Mouse (Mus musculus) mesoderm, embryonic 11.5 days (tissue): Measurements from ENCODE around the gene Crat.

Source experiments
- DNase-seq: peaks from one replicate; pipeline ENCODE4 v3.0.0-alpha.2; 2012; ENCODE audit warnings: low read depth, low spot score

Crat gene

GRCm38 (mm10) chr2:30403870-30404269 is 11.7 kb downstream of the Crat start:
- no peak for DNase-seq

- DNase-seq: no peak
Observed at GRCm38 (mm10) chr2:30402843-30403242, 12.8 kb downstream of the Crat start.

GRCm38 (mm10) chr2:30402351-30402826 is 13.2 kb downstream of the Crat start:
- no peak for DNase-seq

DNA sequence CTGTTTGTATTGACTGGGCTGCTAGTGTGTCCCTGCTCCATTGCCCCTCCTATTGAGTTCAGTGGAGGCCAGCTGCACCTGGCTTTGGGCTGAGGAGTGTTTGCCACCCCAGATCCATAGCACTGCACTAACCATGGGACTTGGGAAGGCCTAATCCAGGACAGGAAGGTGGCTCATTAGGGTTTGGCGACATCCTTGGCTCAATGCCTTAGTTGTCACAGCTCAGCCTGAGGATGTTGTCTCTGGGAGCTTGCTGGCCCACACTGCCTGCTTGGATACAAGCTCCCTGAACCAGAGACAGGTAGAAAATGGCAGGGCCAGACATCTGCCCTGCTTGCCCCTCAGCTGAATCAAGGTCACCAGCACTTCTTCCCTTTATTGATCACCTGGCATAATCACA is 14.0 kb downstream of the Crat start:
- DNase-seq: no peak

DNA sequence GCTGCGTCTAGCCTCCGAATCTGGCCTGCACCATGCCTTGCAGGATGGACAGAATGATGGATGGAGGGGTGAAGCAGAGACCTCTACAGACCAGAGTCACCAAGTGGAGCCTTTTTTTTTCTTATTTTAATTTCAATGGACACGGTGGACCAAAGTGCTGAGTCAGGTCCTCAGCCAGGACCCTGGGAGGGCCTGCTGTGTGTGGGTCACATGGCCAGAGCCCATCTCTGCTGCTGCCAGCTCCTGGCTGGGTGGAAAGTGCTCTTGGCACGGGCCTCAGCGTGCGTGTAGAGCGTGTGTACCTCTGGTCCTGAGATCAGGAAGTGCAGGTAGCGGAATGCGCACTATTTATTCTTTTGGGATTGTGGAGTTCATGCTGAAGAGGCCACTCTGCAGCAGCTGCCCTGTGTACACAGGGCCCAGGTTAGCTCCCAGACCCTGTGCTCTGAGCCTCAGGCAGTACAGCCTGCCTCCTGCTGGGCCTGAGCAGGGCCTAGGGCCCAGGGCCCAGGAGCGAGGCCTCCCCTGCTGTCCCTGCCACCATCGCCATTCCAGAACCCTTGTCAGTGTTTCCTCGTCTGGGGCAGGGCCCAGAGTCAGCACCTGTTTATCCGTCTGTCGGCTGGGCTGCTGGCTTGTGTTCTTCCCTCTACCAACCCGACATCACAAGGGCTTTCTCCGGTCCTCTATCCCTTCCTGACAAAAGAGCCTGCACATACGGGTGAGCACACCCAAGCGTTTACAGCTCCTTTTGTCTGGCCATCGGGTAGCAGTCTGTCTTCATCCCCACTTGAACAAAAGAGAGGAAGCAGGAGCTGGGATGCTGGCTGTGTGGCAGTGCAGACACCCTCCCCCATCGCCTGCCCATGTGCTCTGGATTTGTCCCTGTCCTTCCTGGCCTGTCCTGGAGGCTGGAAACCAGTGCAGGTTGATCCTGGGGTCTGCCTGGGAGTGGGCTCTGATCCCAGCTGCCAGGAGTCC is 16.1 kb downstream of the Crat start:
- DNase-seq: peak; percentile 49

DNA sequence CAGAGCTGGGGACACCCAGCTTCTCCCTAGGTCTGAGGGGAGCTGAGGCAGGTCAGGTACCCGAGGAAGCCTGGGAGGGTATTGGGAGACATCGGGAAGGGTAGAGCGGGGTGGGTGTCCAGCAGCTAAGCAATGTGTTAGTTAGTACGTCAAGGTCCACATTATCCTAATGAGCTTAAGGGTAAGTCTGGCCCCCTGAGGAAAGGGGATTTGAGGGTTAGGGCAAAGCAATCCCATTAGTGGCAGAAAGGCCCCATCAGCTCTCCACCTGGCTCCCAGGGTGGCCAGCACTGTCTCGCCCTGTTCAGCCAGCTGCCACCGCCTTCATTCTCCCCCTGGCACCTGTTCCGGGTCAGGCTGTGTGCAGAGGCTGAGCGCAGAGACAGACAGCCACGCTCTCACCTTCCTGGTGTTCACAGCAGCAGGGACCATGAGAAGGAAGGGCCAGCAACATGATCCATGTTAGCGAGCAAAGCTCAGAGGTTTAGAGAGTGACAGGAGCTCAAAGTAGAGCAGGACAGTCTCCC is 17.6 kb downstream of the Crat start:
- DNase-seq: no peak

- no peak for DNase-seq
Observed at GRCm38 (mm10) chr2:30396246-30396645, 19.4 kb downstream of the Crat start.

DNA sequence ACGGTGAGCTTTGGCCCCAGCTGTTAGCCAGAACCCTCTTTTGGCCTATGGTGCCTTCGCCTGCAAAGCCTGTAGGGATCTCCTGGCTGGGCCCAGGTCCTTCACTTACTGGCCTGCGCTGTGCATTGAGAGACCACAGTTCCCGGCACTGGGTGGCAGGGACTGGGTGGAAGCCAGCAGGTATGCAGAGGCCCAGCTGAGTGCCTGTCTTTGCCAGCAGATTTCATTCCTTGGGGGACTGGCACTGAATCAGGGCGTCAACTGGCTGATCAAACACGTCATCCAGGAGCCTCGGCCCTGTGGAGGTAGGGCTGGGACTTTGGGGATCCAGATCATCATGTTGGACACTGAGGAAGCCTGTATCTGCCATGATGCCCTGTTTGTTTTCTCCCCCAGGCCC is 19.9 kb downstream of the Crat start:
- DNase-seq: no peak

- no peak for DNase-seq
Observed at GRCm38 (mm10) chr2:30393370-30393656, 22.3 kb downstream of the Crat start.

- DNase-seq: peak; percentile 94
Observed at GRCm38 (mm10) chr2:30392577-30393369, 22.8 kb downstream of the Crat start.

- peak; percentile 99 for DNase-seq
Observed at GRCm38 (mm10) chr2:30392114-30392576, 23.5 kb downstream of the Crat start, which contains the start of gene Dolpp1. Dolpp1 (plus strand) TSS chr2:30392254.

DNA sequence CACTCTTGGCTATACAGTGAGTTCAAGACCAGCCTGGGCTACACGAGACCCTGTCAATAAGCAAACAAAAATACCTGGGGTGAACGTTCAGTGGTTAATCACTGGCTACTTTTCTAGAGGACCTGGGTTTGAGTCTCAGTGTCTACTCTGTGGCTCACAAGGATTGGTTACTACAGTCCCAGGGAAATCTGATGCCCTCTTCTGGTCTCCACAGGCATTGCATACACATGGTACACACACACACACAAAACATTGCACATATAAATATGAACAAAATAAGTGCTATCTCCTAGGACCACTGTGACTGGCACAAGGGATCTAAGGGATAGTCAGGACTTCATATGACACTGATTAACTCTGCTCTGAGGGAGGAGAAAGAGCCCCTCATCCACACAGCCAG is 26.6 kb downstream of the Crat start:
- no peak for DNase-seq

GRCm38 (mm10) chr2:30386913-30387312 is 28.7 kb downstream of the Crat start:
- no peak for DNase-seq

GRCm38 (mm10) chr2:30385591-30385990 is 30.0 kb downstream of the Crat start:
- no peak for DNase-seq

GRCm38 (mm10) chr2:30384814-30385213 is 30.8 kb downstream of the Crat start:
- DNase-seq: no peak

DNA sequence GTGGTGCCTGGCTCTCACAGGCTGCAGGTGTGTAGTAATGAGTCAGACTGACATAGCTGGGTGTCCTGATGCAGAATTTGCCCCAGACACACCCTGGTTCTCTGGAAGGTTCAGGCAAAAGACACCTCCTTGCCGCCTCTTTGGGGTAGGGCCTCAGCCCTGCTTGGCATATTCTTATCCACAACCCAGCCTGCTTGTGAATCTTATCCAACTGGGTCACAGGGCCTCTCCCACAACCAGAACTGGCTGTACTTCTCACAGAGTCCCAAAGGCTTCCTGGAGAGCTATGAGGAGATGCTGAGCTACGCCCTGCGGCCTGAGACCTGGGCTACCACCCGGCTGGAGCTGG is 34.3 kb downstream of the Crat start:
- DNase-seq: no peak

DNA sequence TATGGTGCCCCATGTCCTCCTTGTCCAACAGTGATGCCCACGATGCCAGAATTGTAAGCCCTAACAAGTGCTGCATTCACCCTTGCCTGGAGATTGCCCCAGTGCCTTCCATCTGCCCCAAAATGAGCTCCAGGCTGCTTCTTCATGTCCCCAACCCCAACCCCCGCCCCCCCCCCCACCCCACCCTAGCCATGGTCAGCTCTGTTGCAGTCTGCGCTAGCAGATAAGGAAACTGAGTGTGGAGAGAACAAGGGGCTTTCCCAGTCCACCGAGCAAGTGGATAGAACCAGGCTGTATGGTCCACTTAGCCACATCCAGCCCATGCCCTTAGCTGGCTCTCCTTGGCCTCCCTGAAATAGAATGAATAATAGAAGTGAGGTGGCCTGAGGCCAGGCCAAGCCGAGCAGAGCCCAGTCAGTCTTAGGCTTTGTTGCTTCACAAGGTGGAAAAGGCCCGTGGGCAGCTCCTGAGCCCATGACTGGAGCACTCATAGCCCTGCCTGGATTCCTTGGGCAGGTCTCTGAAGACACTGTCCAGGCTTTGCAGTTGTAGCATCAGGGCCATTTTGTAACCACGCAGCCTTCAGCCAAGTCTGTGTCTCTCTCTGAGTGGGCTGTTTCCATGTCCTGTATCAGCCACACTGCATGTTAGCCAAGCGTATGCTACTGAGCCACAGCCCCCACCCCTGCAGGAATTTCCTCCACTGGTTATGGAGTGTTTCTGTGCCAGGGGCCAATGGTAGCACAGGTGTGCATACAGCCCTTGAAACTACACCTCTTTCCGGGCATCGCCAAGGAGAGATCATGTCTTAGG is 34.8 kb downstream of the Crat start:
- DNase-seq: no peak

DNA sequence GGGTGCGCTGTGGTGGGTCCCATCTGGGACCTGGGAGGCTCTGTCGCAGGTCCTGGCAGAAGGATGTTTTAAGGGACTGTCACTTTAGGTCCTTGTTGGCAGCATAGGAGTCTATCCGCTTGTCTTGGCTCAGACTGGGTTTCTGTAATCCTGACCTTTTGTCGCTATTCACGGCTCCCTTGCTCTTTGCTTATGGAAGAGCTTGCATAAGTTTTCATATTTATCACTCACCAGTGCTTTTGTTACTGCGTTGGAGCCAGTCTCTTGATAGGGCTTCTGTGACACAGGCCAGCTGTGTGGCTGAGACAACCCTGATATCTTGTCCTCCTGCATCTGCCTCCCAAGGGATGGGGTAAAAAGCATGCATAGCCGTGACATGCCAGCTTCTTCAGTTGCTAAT is 36.3 kb downstream of the Crat start:
- no peak for DNase-seq

DNA sequence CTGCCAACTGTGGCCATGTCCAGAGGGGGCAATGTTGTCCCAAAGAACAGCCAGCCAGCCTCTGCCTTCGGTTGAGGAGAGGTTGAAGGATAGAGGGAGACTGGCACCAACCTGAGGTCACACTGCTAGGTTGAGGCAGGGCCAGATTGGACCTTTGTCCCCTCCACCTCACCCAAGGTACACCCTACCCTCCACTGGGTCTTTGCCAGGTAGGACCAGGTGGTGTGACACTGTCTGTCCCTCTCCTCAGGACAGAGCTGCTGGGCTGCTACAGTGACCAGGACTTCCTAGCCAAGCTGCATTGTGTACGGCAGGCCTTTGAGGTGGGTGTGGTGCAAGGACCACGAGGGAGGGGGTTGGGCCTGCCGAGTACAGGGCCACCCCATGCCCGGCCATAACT is 37.9 kb downstream of the Crat start:
- DNase-seq: no peak

GRCm38 (mm10) chr2:30375893-30376292 is 39.7 kb downstream of the Crat start:
- no peak for DNase-seq

DNA sequence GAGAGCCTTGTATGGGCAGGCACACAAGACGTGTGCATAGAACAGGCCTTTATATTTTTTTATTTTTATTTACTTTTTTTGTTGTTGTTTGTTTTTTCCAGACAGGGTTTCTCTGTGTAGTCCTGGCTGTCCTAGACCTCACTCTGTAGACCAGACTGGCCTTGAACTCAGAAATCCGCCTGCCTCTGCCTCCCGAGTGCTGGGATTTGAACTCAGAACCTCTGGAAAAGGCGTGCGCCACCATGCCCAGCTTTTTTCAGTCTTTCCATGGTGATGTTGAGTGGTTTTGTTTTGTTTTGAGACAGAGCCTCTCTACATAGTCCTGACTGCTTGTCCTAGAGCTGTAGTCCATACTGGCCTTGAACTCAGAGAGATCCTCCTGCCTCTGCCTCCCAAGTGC is 42.9 kb downstream of the Crat start:
- no peak for DNase-seq

- no peak for DNase-seq
Observed at GRCm38 (mm10) chr2:30371544-30371943, 44.1 kb downstream of the Crat start.
